Mouse (Mus musculus) neural tube, embryonic 10.5 days (tissue): ENCODE results near the gene Akna.
A peak's percentile ranks its signal among the peaks of the same experiment; 100 is the strongest.

Source experiments
- DNase-seq: peaks from one replicate; pipeline ENCODE4 v3.0.0-alpha.2; 2017; ENCODE audit warnings: low spot score; ENCODE audit errors: extremely low spot score

Gene Akna

DNA sequence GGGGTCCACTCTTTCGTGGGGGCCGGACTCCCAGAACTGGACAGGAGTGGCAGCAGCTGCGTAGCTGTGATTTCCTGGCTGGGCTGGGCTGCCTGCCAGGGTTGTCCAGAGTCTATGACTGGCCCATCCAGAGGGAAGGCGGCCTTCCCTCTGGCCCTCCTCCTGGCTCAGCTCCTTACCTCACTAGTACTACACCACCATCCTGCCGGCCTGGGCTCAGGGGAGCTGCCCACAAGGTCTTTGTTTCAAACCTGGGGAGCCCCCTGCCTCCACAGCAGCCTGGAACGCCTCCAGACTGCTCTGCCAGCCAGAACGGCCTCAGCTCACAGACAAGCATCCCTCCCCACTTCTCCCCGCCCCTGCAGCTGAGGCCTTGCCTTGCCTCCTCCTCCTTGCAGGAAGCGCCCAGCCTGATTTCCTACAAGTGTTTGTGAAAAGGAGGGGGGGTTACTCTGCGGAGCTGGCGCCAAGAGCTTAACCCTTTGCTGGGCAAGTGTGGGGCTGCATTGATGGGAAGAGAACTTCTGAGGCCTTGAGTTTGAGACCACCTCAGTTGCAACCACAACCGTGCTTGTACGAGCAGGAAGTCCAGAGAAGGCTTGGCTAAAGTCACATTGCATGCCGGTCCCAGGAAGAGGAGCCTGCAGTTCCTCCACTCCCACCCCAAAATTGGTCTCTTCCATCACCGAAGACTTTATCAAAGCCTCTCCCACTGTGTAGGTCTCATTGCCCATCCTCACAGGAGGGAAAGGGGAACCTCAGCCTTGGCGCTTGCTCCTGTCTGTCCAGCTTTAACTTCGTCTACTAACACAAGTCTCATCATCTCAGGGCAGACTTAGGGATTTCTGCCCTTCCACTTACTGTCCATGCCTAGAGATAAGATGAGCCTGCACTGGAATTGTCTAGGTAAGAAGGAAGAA, at the start of gene Akna:
TSS of gene Akna (minus strand) at position 315 of the 920 bp plus-strand sequence.
- DNase-seq = peak; percentile 70

DNA sequence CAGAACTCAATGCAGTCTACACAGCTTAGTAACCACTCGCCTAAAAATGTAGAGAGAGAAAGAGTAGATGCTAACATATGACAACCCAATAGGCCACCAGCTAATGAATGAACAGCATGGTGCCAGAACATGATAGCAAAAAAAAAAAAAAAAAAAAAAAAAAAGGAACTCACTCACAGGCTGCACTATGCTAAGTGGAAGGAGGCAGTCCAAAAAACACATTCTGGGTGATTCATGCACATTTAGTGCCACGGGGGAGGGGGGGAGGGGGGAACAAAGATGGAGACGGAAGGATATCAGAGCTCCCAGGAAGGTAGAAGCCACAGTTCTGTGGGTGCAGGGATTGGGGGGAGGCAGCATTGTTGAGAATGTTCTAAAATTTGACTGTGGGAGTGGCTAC, 49.4 kb upstream of the Akna start:
- DNase-seq = no peak

DNA sequence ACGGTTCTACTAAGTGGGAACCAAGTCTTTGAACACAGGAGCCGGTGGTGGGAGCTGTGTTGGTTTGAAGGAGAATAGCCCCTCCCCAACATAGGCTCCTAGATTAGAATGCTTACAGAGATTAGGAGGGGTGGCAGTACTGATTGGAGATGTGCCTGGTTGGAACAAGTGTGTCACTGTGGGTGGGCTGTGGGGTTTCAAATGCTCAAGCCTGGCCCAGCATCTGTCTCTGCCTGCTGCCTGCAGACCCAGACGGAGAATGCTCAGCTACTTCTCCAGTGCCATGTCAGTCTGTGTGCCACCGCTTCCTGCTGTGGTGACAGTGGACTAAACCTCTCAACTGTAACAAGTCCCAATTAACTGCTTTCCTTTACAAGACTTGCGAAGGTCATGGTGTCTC, 47.4 kb upstream of the Akna start:
- DNase-seq = no peak

DNA sequence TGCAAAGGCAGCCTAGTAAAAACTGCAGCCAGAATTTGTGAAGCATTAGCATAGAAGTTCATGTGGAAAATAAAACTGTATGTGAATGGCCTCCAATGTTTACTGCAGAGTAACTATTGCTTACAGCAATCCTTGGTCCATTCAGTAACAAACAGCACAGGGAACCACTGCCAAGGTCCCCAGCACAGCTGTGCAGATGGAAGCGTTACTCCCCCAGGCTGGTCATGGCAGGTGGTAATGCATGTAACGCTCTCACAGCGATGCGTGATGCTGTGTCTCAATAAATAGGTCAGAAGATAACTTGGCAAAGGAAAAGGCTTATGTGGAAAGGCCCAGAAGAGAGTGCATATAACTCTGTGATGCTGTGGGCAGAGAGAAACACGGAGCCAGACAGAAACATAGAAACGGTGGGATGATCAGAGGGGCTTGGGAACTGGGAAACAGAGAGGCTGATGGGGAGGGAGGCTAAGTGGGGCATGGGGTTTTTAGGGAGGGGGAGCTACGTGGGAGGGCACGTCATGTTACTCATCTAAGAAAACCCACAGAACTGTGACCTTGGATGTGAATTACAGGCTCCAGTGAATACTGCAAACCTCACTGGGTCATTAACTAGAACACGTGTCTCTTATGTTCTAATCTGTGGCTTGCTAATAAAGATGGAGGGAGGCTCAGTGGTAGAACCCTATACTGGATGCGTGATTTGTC, 41.4 kb upstream of the Akna start:
- DNase-seq = no peak

DNA sequence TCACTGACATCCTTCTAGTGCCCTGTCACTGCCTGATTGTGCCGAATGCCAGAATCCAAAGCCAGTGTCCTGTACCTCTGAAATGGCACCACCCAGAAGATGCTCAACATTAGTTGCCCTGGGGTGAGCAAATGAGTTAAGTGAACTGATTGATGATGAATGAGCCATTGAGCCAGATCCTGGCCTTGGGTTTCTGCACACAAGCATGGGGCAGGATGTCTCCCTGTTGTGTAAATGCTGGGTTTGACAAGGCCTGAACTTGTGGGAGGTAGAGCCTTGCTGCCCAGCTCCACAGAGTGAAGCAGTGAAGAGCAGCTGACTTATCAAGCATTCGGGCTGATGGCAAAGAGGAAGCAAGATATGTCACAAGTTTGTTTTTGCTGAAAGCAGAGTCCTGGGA, 39.9 kb upstream of the Akna start:
- DNase-seq = no peak

DNA sequence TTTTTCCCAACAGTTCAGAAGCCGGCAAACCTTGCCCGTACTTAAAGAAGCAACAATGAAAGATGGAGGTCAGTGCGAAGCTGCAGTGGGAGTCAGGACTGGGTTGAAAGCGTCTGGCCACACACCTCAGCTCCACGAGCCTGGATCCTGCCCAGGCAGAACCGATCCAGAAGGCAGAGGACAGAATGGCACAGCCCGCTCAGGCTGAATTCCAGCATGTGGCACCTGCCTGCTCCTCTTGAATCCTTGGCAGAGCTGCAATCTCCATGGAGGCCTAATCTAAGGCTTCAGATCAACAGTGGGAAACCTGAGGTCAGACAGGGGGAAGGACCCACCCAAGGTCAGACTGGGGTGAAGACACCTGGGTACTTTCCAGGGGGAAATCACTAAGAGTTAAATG, 38.5 kb upstream of the Akna start:
- DNase-seq = no peak

DNA sequence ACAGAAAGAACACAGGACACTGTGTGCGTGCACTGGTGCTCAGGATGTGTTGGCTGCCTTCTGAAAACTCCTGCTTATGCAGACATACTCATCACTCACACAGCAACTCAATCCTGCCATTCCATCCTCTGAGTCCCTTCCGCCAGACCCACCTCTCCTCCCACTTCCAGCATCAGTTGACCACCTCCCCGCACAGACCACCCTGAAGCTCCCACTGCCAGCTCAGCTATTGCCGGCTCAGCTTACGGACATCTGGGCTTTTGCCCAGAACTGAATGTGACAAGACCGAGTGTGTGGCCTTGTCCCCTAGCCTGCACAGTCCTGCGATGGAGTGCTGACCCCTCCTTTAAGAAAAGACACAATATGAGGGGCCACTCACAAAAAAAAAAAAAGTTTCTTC, 37.1 kb upstream of the Akna start:
- DNase-seq = no peak

DNA sequence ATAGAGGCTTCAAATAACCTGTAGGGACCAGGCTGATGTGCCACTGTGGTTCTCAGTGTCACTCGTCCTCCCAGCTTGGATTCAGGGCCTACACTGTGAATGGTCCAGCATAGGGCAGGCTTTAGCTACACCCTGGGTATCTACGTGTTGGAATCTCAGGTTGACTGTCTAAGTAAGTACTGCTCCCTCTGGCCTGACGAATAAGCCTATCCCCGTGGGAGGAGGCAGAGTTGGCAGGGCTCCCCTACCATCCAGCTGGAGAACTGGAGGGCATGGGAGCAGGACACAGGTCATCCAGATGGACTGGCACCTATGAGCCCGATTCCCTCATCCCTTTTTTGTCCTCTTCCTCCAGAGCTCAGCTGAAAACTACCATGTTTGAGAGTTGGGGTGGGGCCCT, 34.8 kb upstream of the Akna start:
- DNase-seq = no peak

DNA sequence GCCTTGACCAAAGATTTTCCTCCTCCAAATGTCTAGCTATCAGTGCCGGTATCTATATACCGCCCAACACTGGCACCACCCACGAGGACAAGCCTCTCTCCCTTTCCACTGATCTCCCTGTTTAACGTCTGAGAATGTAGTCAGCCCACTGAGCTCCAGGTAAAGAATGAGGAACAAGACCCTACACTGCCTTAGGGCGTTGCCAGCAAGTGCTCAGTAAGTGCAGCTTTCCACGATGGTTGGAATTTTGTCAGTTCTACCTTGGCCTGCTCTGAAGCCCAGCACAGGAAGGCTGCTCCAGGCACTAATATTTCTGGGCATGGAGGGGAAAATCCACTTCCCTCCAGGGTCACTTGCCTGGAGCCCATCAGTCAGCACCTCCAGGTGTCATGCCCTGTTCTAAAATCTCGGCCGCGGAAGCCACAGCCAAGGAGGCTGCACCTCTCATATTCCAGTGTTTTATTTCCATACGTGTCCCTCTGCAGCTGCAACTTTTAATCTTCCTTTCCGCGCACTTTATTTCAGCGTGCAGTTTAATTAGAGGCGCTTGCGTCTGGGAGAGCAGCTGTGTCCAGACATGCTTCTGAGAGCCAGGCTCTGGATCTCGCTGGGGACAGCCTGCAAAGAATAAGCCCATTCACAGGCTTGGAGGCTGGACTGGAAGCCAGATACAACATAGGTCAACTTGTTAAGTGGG, 34.1 kb upstream of the Akna start:
- DNase-seq = no peak

DNA sequence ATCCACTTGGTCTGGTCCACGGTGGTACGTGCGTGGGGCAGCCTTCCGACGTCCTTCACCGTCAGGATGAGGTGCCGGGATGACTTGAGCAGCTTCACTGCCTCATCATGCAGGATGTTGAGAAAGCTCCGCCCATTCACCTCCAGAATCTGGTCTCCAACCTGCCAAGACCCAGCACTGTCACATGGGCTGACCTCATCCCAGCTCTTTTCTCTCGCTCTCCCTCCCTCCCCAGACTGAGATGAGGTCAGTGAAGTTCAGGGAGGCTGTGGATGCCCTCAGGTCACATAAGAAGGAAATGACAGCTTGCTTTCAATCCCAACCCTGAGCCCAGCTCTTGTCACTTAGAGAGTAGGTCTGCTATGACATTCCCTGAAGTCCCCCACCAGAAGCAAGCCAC, 32.2 kb upstream of the Akna start:
- no peak for DNase-seq

DNA sequence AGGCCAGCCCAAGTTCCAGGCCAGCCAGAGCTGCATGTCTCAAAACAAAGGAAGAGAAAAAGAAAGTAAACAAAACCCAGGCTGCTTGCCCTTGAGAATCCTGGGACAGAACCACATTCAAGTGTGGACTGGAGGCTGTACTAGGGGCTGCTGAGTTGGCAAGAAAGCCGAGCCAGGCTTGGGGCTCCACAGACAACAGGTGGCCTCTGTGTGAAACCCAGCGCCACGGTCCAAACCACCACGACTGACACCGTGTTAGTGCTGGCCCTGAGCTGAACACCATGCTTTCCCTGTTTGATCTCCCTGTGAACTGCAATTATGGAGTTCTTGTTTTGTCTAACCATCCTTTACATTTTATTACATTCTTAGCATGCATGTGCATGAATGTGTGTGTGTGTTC, 27.9 kb upstream of the Akna start:
- DNase-seq = no peak

DNA sequence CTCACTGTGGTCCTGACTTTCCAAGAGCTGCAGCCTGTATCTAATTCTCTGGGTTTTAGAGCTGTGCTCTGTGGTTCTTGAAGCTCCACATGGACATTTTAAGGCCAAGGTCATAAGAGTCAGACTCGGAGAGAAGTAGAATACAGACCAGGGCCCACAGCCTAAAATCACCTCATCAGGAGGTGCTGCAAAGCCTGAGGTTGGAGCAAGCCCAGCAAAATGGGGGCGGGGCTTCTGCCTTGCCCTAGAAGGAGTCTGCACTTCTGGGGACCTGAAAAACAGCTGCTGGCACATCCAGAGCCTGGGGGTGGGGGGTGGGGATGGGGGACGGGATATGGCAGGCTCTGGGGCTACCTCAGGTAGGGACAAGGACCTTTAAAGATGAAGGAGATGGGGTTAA, 27.2 kb upstream of the Akna start:
- no peak for DNase-seq

DNA sequence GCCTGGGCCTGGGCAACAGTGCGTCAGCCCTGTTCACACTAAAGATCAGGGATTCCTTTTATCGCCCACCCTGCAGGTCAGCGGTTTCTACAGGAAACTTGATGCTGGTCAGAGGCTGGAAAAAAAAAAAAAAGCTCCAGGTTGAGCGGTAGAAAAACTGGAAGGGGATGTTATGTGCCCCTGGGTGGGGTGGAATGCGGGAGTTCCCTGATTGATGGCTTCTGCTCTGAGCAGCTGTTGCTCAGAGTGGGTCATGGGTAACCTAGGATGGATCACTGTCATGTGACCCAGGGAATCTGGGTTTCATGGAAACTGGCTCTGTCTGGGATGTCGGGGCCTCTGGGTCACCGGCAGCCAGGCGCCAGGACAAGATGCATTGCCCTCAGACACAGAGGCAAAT, 23.2 kb upstream of the Akna start:
- DNase-seq = peak; percentile 34

DNA sequence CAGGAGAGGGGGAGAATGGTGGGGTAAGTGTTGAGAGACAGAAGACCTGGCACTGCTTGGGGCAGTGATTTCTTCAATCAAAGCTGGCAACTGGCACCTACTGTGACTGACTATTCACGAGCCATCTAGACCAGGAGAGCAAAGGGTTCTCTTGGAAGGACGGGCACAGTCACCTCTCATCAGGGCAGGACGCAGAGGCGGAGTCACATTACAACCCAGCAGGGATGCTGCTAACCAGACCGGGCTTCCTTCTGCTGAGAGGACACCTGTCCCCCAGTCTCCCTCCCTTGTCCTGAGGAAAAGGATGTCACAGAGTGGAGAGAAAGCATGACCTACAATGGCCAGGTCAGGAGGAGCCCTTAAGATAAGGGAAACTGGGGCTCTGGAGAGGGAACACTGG, 20.7 kb upstream of the Akna start:
- DNase-seq = no peak

DNA sequence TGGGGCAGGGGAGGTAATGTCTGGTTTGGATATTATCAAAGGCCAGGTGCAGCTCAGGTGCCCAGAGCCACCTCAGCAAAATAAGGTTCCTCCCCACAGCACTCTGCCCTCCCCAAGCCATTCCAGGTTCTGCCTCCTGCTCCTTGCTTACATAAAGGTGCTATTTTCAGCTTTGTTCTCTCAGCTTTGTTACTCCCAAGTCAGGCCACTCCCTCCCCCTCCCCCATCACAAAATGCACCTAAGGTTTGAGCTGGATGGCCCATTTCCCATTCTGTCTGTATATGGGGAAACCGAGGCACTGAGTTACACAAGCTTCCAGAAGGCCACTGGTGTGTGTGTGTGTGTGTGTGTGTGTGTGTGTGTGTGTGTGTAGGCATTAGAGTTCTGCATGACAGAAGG, 20.1 kb upstream of the Akna start:
- no peak for DNase-seq

DNA sequence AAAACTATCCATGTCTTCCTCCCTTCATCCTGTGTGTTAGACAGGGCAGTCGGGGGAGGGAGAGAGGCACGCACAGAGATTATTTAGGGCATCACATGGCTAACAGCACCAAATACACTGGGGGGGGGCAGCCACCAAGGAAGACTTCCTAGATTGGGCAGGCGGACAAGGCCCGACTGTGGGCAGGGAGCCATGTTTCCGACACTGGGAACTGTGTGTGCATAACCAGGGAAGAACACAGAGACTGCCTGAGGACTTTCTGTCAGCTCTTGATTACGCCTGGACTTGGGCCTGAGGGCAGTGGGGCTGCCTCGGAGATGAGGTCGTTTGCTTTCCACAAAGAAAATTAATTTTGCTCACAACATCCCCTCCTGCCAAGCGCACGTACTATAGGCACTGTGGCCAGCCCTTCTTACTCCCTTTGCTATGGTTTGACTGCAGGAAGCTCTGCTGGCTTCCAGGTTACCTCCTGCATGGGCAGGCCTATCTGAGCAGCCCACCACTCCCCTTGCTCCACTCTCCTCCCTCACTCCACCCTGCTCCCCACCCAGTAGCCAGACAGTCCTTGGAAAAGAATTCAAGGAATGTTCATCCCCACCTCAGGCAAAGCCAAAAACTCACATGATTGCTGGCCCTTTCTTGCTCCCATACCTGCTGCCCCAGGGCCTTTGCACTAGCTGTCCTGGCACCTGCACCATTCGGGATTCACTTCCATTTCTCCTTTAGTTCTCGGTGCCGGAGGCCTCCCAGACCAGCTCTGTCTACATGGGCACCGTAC, 17.2 kb upstream of the Akna start:
- no peak for DNase-seq

DNA sequence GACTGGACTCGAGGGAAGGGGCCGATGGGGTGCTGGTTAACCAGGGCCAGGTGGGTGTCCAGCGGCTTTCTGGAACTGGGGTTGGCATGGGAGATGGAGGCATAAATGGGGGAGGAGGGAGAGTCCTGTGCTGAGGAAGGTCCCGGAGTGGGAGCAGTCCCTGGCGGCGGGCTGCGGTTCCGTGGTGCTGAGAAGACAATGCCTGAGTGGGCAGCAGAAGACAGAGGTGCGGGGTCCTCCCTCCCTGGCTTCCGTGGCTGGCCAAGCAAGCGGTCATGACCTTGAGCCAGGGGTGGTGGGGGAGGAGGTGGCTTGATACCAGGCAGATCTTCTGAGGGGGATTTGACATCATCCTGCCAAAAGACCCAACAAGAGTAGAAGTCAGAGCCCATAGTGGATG, 15.1 kb upstream of the Akna start:
- DNase-seq = no peak

DNA sequence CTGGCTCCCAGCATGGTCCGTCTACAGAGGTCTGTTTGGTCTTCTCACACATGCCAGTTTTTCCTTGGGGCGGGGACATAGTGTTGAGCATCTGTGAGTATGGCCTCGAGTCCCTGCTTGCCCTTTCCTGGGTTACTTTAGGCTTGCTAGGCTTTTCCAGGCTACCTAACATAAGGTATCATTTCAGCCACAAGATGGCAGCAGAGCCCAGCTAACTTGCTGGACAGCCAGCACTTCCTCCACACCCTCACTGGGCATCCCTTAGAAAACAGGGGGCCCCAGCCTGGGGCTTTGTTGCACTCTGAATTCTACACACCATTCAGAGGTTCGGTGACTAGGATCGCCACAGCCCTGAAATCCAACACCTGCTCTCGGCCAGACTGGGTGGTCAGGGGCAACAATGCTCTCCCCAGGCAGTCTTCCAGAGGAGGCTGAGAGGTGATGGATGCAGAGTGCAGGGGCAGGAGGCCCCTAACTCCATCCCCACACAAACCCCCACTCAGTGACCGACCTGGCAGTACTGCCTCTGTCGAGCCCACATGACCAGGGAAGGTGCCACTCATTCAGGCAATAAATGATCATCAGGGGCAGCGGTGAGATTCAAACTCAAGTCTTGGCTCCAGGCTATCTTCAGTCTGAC, 14.3 kb upstream of the Akna start:
- peak; percentile 83 for DNase-seq

DNA sequence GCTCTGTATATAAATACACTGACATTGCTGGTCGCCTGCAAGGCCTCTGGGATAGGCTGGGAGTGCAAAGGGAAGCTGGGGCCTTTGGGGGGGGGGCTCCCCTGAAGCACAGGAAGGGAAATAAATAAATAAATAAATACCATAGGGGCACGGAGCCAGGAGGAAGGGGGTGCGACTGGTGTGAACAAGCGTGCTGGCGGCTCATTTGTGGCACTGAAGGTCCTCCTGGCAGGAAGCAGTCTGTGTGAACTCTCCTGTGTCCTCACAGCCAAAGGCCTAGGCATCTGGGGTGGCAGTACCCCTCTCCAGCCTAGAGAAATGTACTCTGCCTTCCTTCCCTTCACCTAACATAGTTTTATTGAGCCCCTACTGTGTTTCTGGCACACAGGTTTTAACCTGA, 11.8 kb upstream of the Akna start:
- DNase-seq = no peak

DNA sequence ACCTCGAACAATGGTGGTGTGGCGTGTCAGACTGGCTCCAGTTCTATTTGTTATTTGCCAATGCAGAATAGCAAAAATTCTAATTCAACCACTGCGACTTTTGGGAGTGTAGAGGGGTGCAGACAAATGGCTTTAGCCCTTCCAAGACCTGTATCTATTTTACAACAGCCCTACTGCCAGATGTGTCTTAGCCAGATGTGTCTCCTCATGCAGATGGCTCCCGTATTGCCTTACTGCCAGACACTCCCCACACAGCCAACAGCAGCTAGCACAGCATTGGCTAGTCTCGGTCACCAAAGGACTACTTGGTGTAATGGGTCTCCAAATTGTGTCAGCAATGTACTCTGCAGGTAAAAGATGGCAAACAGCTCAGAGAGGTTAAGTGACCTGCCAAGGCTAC, 8.1 kb upstream of the Akna start:
- DNase-seq = no peak

DNA sequence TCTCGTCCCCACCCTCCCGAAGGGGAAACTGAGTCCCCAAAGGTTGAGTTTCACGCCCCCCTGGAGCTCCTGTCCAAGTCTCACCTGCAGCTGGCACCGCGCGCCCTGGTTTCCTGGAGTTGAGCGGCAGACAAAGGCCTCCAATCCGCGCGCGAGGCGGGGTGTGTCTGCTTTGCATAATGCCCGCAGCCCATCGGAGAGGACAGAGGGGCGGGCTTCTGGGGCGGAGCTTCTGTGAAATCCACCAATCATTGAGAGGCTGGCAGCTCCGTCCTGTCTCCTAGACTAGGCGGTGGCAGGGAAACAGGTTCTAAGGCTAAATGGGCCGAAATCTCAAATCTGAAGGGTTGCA, 7.4 kb upstream of the Akna start:
- peak; percentile 95 for DNase-seq
